Mouse (Mus musculus) heart, postnatal 14 days (tissue): Measurements from ENCODE around the gene Pin1. TPM values are rescaled to one million over a fixed set of nuclear protein-coding genes. Genes with fewer than 3 reads are reported as not detected.

Source experiments
- DNase-seq, 2 experiments: peaks; one replicate each; pipeline ENCODE4 v3.0.0; 2021 to 2022
- intact Hi-C: fragments of 180-260 bp; cut with DNase I; formaldehyde crosslinking; loops from one replicate; pipeline ENCODE4 v1.15.1; 2025
- total RNA-seq, 2 experiments: library from RNA; stranded (reverse); gene quantifications; 2 replicates each; pipeline ENCODE4 v1.2.3; 2021

Pin1 gene
- total RNA-seq, 2 experiments from 2014 or later = 17.7 to 17.8 TPM

DNA sequence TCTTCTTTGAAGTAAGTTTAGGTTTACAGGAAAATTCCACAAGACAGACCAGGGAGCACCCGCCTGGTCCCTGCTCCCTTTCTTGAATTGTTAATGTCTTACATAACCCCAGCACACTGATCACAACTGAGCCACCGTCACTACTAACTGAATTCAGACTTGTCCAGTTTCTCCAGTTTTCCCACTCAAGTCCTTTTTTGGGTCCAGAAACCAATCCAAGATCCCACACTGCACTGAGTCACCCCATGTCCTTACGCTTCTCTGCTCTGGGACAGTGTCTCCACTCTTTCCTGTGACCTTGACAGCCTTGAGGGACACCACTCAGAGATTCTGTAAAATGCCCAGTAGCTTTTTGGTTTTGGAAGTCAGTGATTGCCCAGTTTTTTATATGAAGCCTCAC is 41.0 kb downstream of the Pin1 start:
- intact Hi-C loops = no loop called here
- DNase-seq = no peak

DNA sequence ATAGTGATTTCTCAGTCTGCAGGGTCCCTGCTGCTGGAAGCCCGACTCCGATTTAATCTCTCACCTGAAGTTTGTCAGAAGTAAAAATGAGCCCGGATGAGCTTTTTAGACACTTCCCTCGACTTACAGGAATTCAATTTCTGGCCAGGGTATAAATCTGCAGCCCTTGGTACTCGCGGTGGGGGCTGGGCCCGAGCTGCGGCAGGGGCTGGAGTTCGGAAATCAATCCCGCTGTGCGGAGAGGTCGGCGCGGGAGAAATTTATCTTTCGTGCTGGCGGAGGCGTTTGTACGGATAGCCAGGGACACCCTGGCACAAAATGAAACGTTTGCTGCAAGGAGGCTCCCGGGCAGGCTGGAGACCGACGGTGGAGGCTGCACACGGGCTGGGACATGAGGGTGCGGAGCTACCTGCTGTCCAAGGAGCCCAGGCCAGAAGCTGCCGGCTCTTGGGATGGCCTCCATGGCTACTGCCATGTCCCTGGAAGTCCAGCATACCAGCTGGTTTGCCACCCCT is 42.9 kb downstream of the Pin1 start:
- intact Hi-C loops = no loop called here
- DNase-seq = no peak

GRCm38 (mm10) chr9:20696107-20696712 is 44.3 kb downstream of the Pin1 start:
- intact Hi-C loops = no loop called here
- no peak for DNase-seq

GRCm38 (mm10) chr9:20697466-20697865 is 45.6 kb downstream of the Pin1 start:
- no peak for DNase-seq
- intact Hi-C loops = no loop called here

DNA sequence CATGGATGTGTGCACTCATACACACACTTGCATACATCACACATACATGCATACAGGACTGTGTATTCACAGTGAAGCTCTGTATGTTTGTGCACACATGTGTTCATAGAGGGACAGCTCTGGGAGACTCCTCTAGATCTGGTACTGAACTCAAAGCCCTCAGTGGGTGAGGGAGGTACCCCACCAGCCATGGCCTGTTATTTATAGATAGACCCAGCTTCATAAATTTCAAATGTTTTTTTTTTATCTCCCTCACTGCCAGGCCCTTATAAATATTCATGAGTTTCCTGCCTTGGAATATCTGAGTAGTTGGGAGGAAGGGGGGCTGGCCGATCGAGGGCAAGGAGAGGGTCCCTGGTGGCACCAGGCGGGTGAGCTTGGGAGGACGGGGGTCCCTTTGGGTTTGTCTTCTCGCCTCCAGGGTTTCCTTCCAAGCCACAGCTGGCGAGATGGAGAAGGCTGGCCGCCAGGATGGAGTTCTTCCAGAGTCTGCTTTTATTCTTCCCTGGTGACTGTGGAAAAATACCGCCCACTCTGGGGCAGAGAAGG is 52.0 kb downstream of the Pin1 start:
- intact Hi-C loops = no loop called here
- peak in 1 of 2 experiments; percentile 33 for DNase-seq

DNA sequence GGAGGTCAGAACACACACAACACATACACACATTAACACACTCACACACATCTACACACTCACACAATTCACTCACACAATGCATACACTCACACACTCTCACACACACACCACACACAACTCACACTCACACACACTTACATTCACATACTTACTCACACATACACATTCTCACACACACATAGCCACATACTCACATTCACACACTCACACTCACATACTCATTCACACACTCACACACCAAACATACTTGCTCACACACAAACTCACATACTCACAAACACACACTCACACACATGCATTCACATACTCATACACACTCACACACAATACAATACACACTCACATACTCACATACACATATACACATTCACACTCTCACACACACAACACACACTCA is 53.5 kb downstream of the Pin1 start:
- DNase-seq = no peak
- intact Hi-C loops = no loop called here

DNA sequence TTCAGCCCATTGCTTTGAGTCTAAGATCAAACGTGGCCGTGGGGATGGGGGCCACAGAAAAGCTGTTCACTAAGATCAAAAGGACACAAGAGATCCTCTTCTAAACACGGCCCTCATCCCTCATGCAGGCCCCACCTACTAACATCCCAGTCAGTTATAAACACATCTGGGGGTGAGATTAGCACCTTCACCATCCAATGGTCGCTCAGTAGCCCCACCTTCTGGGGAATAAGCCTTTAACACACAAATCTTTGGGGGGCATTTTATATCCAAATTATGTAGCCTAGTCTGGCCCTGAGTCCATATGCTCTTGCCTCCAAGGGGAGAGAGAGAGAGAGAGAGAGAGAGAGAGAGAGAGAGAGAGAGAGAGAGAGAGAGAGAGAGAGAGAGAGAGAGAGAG is 54.1 kb downstream of the Pin1 start:
- intact Hi-C loops = no loop called here

DNA sequence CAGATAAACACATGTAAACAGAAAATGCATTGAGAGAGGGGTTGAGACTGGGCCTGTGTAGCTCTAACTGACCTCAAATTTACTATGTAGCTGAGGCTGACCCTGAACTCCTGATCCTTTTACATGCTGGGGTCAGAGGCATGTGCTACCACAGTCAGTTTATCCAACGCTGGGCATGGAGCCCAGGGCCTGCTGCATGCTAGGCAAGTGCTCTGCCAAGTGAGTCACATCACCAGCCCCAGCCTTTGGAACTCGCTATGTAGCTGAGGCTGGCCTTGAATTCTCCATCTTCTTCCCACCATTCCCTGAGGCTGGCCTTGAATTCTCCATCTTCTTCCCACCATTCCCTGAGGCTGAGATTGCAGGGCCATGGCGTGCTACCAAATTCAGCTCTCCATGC is 58.6 kb downstream of the Pin1 start:
- DNase-seq = no peak
- intact Hi-C loops = no loop called here

More for the DNA sequence above, 54.1 kb downstream of the Pin1 start:
- DNase-seq = no peak

- intact Hi-C loops = no loop called here
- DNase-seq = no peak
Observed at GRCm38 (mm10) chr9:20712934-20713477, 61.1 kb downstream of the Pin1 start.

DNA sequence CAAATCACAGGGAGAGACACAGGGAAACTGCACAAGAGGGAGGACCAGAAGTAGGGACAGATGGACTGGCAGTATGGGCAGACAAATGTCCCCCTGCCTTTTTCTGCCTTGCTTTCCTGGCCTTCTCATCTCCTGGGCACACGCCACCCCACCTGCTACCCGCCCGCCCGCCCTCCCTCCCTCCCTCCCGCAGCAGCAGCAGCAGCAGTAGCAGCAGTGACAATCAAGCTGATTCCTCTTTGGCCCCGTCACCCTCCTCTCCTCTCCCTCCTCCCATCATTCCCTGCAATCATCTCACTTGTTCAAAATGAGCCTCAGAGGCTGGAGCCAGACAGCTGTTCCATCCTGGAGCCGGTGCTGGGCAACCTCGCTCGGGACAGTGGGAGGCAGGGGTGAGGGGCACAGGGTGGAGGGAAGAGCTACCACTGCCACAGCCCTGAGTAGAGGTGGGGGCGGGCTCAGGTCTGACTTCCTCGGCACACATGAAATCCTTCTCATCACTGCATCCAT is 61.6 kb downstream of the Pin1 start:
- DNase-seq = no peak
- intact Hi-C loops = no loop called here

DNA sequence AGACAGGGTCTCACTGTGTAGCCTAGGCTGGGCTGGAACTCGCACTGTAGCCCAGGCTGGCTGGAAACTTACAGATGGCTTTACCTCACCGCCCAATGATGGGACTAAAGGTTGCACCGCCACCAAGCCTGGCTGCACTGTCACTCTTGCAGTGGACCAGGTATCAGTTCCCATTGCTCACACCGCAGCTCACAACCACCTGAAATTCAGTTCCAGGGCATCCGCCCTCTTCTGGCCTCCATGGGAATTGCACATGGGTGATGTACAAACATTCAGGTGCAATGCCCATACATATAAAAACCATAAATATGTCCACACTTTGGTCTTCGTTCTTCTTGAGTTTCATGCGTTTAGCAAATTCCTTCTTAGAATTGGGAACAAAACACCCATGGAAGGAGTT is 63.4 kb downstream of the Pin1 start:
- intact Hi-C loops = no loop called here
- no peak for DNase-seq

Other genes with a start within 250 kb of the Pin1 start
- gene Zfp26, start 191.9 kb upstream of the Pin1 start, total RNA-seq = 10 to 100 TPM; 14.3 to 15.3 TPM
- gene Zfp426, start 159.3 kb upstream of the Pin1 start, total RNA-seq = 10 to 100 TPM; 12.4 to 13.1 TPM
- 10 to 100 TPM; 32.2 to 36.1 TPM for gene Zfp266, start 130.7 kb upstream of the Pin1 start, total RNA-seq
- 1 to 10 TPM; 6.8 to 8.2 TPM for gene Zfp846, start 70.8 kb upstream of the Pin1 start, total RNA-seq
- 100 to 1,000 TPM; 226 to 229 TPM for gene Ubl5, start 9.2 kb upstream of the Pin1 start, total RNA-seq
- gene Fbxl12, start 7.3 kb upstream of the Pin1 start, total RNA-seq = 10 to 100 TPM; 12.4 to 16.8 TPM
- gene Olfm2, start 94.3 kb downstream of the Pin1 start, total RNA-seq = under 1 TPM; 0.29 to 0.41 TPM
- gene Col5a3, start 163.0 kb downstream of the Pin1 start, total RNA-seq = 10 to 100 TPM; 31.8 to 33.2 TPM
- not detected for gene Rdh8, start 166.4 kb downstream of the Pin1 start, total RNA-seq
- gene A230050P20Rik, start 216.5 kb downstream of the Pin1 start, total RNA-seq = 1 to 10 TPM; 4.6 to 5.0 TPM
- 1 to 10 TPM; 1.9 TPM for gene Angptl6, start 227.6 kb downstream of the Pin1 start, total RNA-seq
- 1 to 10 TPM; 7.2 to 9.3 TPM for gene Ppan, start 236.1 kb downstream of the Pin1 start, total RNA-seq
- 10 to 100 TPM; 93.5 to 99.7 TPM for gene Eif3g, start 246.5 kb downstream of the Pin1 start, total RNA-seq